Mouse (Mus musculus): ENCODE results near the gene Mrpl17.

GRCm38 (mm10) chr7:105811516-105811915 is 617 bp upstream of the Mrpl17 start:
- TF ChIP-seq CTCF (IDR thresholded peaks at IDR 0.05; ENCODE audit: borderline replicate concordance, control insufficient read depth, extremely low read depth, insufficient read depth, low read length, poor library complexity) (no peak), POLR2A (IDR thresholded peaks at IDR 0.05; ENCODE audit: control insufficient read depth, extremely low read depth, insufficient read depth, low read length, poor library complexity) (no peak)
